Mouse (Mus musculus) liver, adult 2 months (tissue): ENCODE results near the gene Hoxc13. TPM values are rescaled to one million over a fixed set of nuclear protein-coding genes. Genes with fewer than 3 reads are reported as not detected.

ENCODE experiments used
- DNase-seq: peaks from one replicate; pipeline ENCODE4 v3.0.0-alpha.2; 2011; ENCODE audit warnings: low read depth, low spot score; ENCODE audit errors: extremely low read depth
- H3K27ac ChIP-seq: fragments of 200-500 bp; replicated peaks from 2 replicates; pipeline ENCODE4 v1.5.1; 2012; ENCODE audit warnings: low read depth, mild to moderate bottlenecking, control low read depth, inconsistent platforms, low read length; ENCODE audit not compliant: insufficient read depth
- H3K27me3 ChIP-seq: fragments of 200-500 bp; 2 replicates; pipeline ENCODE4 v1.6.1; 2012; ENCODE audit warnings: mild to moderate bottlenecking, moderate library complexity, low read length, inconsistent platforms; ENCODE audit not compliant: control insufficient read depth, insufficient read depth
- H3K36me3 ChIP-seq: fragments of 200-500 bp; 2 replicates; pipeline ENCODE4 v1.6.1; 2012; ENCODE audit warnings: low read length, inconsistent platforms; ENCODE audit not compliant: control insufficient read depth, insufficient read depth
- H3K4me1 ChIP-seq: fragments of 200-500 bp; 2 replicates; pipeline ENCODE4 v1.6.1; 2011; ENCODE audit warnings: low read length; ENCODE audit not compliant: control insufficient read depth, insufficient read depth
- H3K4me3 ChIP-seq: fragments of 200-500 bp; 2 replicates; pipeline ENCODE4 v1.5.1; 2011; ENCODE audit warnings: low read depth, mild to moderate bottlenecking, control low read depth, low read length, moderate library complexity; ENCODE audit not compliant: insufficient read depth
- H3K79me2 ChIP-seq: fragments of 200-500 bp; 2 replicates; pipeline ENCODE4 v1.6.1; 2012; ENCODE audit warnings: inconsistent platforms, mild to moderate bottlenecking, low read length, moderate library complexity; ENCODE audit not compliant: control insufficient read depth, insufficient read depth
- H3K9ac ChIP-seq: fragments of 200-500 bp; 2 replicates; pipeline ENCODE4 v1.6.1; 2012; ENCODE audit warnings: low read depth, mild to moderate bottlenecking, control low read depth, inconsistent platforms, low read length
- CTCF ChIP-seq: fragments of 200-500 bp; IDR thresholded peaks from 2 replicates; pipeline ENCODE4 v1.5.1; 2011; ENCODE audit warnings: low read depth, low read length, control low read depth
- POLR2A ChIP-seq: fragments of 200-500 bp; IDR thresholded peaks from 2 replicates; pipeline ENCODE4 v1.6.1; 2011; ENCODE audit warnings: low read length, control low read depth; ENCODE audit not compliant: insufficient read depth; ENCODE audit errors: extremely low read depth
- WGBS: fragments of 180-500 bp; shearing (Covaris S2); methylation state at CpG from one replicate; pipeline ENCODE4 v1.1.7; 2018; 5-methylcytosine and 5-hydroxymethylcytosine counted together
- polyA plus RNA-seq: library from polyadenylated mRNA; depleted of rRNA; stranded (reverse); fragments of >200 nt; gene quantifications from 2 replicates; pipeline ENCODE4 v1.2.3, GENCODE M21; 2012; rRNA removed
- total RNA-seq: library from RNA; depleted of rRNA; stranded (reverse); fragments of >200 nt; gene quantifications from 2 replicates; pipeline ENCODE4 v1.2.3, GENCODE M21; 2014; rRNA removed

Hoxc13 gene
- total and polyA plus RNA-seq, 2 experiments = not detected

DNA sequence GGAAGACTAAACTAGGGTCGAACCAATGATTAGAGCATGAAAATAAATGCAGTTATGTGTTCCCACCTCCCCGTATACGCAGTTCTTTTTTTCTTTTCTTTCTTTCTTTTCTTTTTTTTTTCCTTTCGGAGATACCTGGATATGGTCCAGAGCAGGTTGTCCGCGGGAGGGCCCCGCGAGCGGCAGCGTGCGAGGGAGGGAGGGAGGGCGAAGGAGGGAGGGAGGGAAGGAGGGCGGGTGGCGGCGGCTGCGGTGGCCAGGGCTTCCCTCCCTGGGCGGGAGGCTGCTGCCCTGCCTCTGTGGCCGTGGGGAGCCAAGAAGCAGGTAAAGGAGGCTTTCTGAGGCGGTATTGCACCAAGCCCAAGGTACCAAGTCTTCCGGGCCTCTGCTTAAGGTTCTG, 55.3 kb downstream of the Hoxc13 start, which contains the start of gene Hoxc9:
Hoxc9 (plus strand) TSS at position 269 of the 400 bp plus-strand sequence.
- no peak for TF ChIP-seq CTCF
- TF ChIP-seq POLR2A = no peak
- 5% methylated on average over 19 of the region's 20 CpGs for WGBS
- Histone ChIP-seq H3K27me3 (peaks cover 38% of the 10 kb centered on the region), H3K27ac (no peak within 1 kb of the TSS), H3K36me3 (no peaks in the 10 kb centered on the region), H3K4me1 (no peaks in the 10 kb centered on the region), H3K79me2 (no peaks in the 10 kb centered on the region), H3K9ac (no peak within 1 kb of the TSS), H3K4me3 (peak within 1 kb of the TSS; percentile 20; the same call in 1 of the 2 replicates)
- DNase-seq = no peak

DNA sequence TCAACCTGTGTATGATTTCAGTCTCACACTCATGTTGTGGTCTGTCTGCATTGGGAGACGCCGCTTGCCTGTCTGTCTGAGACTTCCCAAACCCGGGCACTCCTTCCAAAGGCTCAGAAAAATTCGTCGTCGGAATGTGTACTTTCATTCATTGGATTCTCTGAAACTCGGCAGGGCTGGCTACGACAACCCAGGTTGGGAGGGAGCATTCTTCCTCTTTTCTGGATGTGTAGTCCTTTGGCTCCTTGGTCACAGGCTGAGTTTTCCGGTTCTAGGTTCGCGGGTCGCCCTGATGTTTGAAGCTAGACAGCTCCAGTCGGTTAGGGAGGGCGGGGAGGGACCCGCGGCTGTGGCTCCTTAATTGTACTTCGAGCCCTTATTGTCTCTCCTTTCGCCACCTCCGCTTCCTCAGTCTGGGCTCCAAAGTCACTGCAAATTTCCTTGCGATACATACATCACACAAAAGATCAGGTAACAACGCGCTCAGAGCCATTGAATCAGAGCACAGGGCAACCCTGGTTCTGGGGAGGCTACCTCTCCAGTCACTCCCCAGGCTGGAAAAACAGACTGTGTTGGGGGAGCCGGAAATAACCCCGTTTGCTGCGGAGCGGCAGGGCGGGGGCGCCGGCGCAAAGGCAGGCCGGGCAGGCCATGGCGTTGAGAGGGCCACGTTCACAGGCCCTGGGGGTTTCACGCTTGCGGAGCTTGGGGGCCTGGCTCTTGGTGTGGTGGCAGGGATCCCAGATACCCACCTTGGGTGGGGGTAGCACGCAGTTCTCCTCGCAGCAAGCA, 55.9 kb downstream of the Hoxc13 start:
- no peak overlapping the region for H3K9ac ChIP-seq
- no peaks in the 10 kb centered on the region for H3K79me2 ChIP-seq
- H3K4me1 ChIP-seq = no peaks in the 10 kb centered on the region
- no peaks in the 10 kb centered on the region for H3K36me3 ChIP-seq
- H3K27me3 ChIP-seq = peaks cover 40% of the 10 kb centered on the region
- H3K4me3 ChIP-seq = peak overlapping the region; percentile 20; the same call in 1 of the 2 replicates
- 4% methylated on average over 37 of the region's 37 CpGs for WGBS
- DNase-seq = no peak
- H3K27ac ChIP-seq = no peak overlapping the region
- TF ChIP-seq CTCF (no peak), POLR2A (no peak)

DNA sequence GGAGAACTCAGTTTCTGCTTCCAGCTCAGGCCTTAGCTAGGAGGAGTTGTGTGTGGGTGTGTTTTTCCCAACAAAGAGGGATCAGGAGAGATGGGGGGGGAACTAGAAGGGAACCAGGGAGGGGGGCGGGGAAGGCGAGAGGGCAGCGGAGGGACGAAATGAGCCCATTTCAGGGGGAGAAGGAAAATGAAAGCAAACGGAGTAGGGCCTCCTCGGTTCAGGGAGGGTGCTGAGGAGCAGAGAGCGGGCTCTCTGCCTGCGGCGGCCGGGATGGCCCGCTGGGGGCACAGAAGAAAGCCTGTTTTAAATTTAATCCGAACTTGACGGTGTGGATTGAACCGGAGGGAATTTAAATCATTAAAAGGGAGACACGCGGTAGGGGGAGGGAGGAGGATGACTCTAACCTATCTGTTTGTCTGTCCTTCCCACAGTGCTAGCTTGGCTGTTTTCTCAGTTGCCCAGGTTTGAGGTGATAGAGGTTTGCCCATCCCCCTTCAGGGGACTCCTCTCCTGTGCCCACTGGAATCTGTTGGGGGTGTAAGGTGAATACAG, 56.6 kb downstream of the Hoxc13 start:
- no peak overlapping the region for H3K9ac ChIP-seq
- peaks cover 42% of the 10 kb centered on the region for H3K27me3 ChIP-seq

More for the DNA sequence above, 56.6 kb downstream of the Hoxc13 start:
- no peak for DNase-seq
- Histone ChIP-seq H3K4me1 (no peaks in the 10 kb centered on the region; the same call in 1 of the 2 replicates), H3K4me3 (peak overlapping the region; percentile 20; the same call in 1 of the 2 replicates), H3K79me2 (no peaks in the 10 kb centered on the region), H3K27ac (no peak overlapping the region), H3K36me3 (no peaks in the 10 kb centered on the region)
- 11% methylated on average over 15 of the region's 16 CpGs for whole genome bisulfite sequencing
- TF ChIP-seq POLR2A (no peak), CTCF (no peak)

Other genes with a start within 250 kb of the Hoxc13 start
- 149 and 181 TPM in 2 replicates for gene Atp5g2, start 248.8 kb upstream of the Hoxc13 start, total RNA-seq
- 342 and 359 TPM in 2 replicates for gene Atp5g2, start 248.8 kb upstream of the Hoxc13 start, polyA plus RNA-seq
- 19.1 and 20.5 TPM in 2 replicates for gene Calcoco1, start 198.9 kb upstream of the Hoxc13 start, total RNA-seq
- gene Calcoco1, start 198.9 kb upstream of the Hoxc13 start, polyA plus RNA-seq = 20.7 and 22.8 TPM in 2 replicates
- gene Hoxc12, start 15.7 kb downstream of the Hoxc13 start, total RNA-seq = not detected in 2 replicates
- gene Hoxc12, start 15.7 kb downstream of the Hoxc13 start, polyA plus RNA-seq = not detected in 2 replicates
- gene Hoxc11, start 33.3 kb downstream of the Hoxc13 start, total RNA-seq = not detected in 2 replicates
- not detected in 2 replicates for gene Hoxc11, start 33.3 kb downstream of the Hoxc13 start, polyA plus RNA-seq
- not detected in 2 replicates for gene Hoxc10, start 45.7 kb downstream of the Hoxc13 start, total RNA-seq
- not detected in 2 replicates for gene Hoxc10, start 45.7 kb downstream of the Hoxc13 start, polyA plus RNA-seq
- under 0.01 TPM in 1 of 2 replicates, not detected in the other for gene Hoxc5, start 46.3 kb downstream of the Hoxc13 start, total RNA-seq
- not detected in 2 replicates for gene Hoxc5, start 46.3 kb downstream of the Hoxc13 start, polyA plus RNA-seq
- gene Hoxc9, start 55.3 kb downstream of the Hoxc13 start, total RNA-seq = not detected in 2 replicates
- not detected in 2 replicates for gene Hoxc9, start 55.3 kb downstream of the Hoxc13 start, polyA plus RNA-seq
- gene Hoxc8, start 69.5 kb downstream of the Hoxc13 start, total RNA-seq = not detected in 2 replicates
- not detected in 2 replicates for gene Hoxc8, start 69.5 kb downstream of the Hoxc13 start, polyA plus RNA-seq
- not detected in 2 replicates for gene Hoxc6, start 77.2 kb downstream of the Hoxc13 start, total RNA-seq
- not detected in 2 replicates for gene Hoxc6, start 77.2 kb downstream of the Hoxc13 start, polyA plus RNA-seq
- 0.20 TPM in 1 of 2 replicates, not detected in the other for gene Hoxc4, start 97.8 kb downstream of the Hoxc13 start, total RNA-seq
- gene Hoxc4, start 97.8 kb downstream of the Hoxc13 start, polyA plus RNA-seq = not detected in 2 replicates
- 6.8 and 8.1 TPM in 2 replicates for gene Smug1, start 246.0 kb downstream of the Hoxc13 start, total RNA-seq
- gene Smug1, start 246.0 kb downstream of the Hoxc13 start, polyA plus RNA-seq = 9.9 and 11.1 TPM in 2 replicates